Mouse (Mus musculus) cerebellum, postnatal 10 days (tissue): Measurements from ENCODE around the gene Rs1.
A peak's percentile ranks its signal among the peaks of the same experiment; 100 is the strongest.
"Not testable (repeated sequence)": the region's sequence is repeated elsewhere in the genome, so short reads cannot be mapped to it uniquely, and the experiment has no call there.

ENCODE experiments used
- DNase-seq, 2 experiments: peaks; one replicate each; pipeline ENCODE4 v3.0.0; 2021; ENCODE audit warnings: mixed read lengths in 2 of 2

Rs1 gene

GRCm38 (mm10) chrX:160767713-160768112 lies at the start of gene Rs1:
Gene Rs1, plus strand, starts transcription at chrX:160768013.
- no peak for DNase-seq

GRCm38 (mm10) chrX:160735650-160736049 lies 32.2 kb upstream of the Rs1 start, which contains the start of gene Ppef1:
Gene Ppef1, minus strand, starts transcription at chrX:160735765.
- DNase-seq, result no peak

GRCm38 (mm10) chrX:160745399-160745798 lies 22.4 kb upstream of the Rs1 start:
- DNase-seq, result no peak

GRCm38 (mm10) chrX:160748653-160749052 lies 19.2 kb upstream of the Rs1 start:
- peak in 1 of 2 experiments; percentile 32 for DNase-seq

- DNase-seq, result no peak
Measured at GRCm38 (mm10) chrX:160750808-160751207, 17.0 kb upstream of the Rs1 start.

GRCm38 (mm10) chrX:160765389-160766232 lies 2.2 kb upstream of the Rs1 start:
- DNase-seq, result peak; percentile 93 to 94

- DNase-seq, result no peak
Measured at GRCm38 (mm10) chrX:160766233-160766616, 1.6 kb upstream of the Rs1 start.

- DNase-seq, result not testable (repeated sequence)
Measured at GRCm38 (mm10) chrX:160769622-160770021, 1.8 kb downstream of the Rs1 start.

- DNase-seq, result no peak
Measured at GRCm38 (mm10) chrX:160773033-160773432, 5.2 kb downstream of the Rs1 start.

- DNase-seq, result no peak
Measured at GRCm38 (mm10) chrX:160782276-160782675, 14.5 kb downstream of the Rs1 start.

GRCm38 (mm10) chrX:160794920-160795319 lies 27.1 kb downstream of the Rs1 start:
- DNase-seq, result peak; percentile 4 to 9

- DNase-seq, result peak; percentile 4 to 19
Measured at GRCm38 (mm10) chrX:160804409-160805150, 36.8 kb downstream of the Rs1 start.

GRCm38 (mm10) chrX:160808226-160808625 lies 40.4 kb downstream of the Rs1 start:
- DNase-seq, result peak; percentile 55 to 69
